Mouse (Mus musculus): ENCODE results near the gene Sat2. TPM values are rescaled to one million over a fixed set of nuclear protein-coding genes. Genes with fewer than 3 reads are reported as not detected.

Sat2 gene
- polyA plus RNA-seq, 1 experiment from 2014 or later = 15.2 TPM

- Histone ChIP-seq H3K4me3 (ENCODE audit: low read depth, low read length) (peak overlapping the region; percentile 9; the same call in 1 of the 2 replicates), H3K27me3 (ENCODE audit: insufficient read depth, low read length) (no peaks in the 10 kb centered on the region), H3K9me3 (ENCODE audit: low read length) (no peaks in the 10 kb centered on the region), H3K9ac (replicated peaks) (peak overlapping the region; percentile 39; the same call in 1 of the 2 replicates), H3K4me1 (ENCODE audit: insufficient read depth) (peaks cover 49% of the 10 kb centered on the region), H3K27ac (ENCODE audit: low read depth) (peak overlapping the region; percentile 82), H3K36me3 (replicated peaks; ENCODE audit: insufficient read depth, low read length) (peaks cover 50% of the 10 kb centered on the region), H3K4me2 (ENCODE audit: low read depth, low read length) (peak overlapping the region; percentile 57)
- WGBS (ENCODE audit: insufficient replicate concordance) = 44% methylated on average over 7 of the region's 7 CpGs
- peak; percentile 85 for TF ChIP-seq EP300 (IDR thresholded peaks at IDR 0.05; ENCODE audit: low read depth)
- no peak for TF ChIP-seq CTCF (IDR thresholded peaks at IDR 0.05; ENCODE audit: low read depth)
- ATAC-seq (peak; percentile 69), DNase-seq (peak; percentile 55)
These were observed 36.0 kb upstream of the Sat2 start for GRCm38 (mm10) chr11:69585718-69586325.

DNA sequence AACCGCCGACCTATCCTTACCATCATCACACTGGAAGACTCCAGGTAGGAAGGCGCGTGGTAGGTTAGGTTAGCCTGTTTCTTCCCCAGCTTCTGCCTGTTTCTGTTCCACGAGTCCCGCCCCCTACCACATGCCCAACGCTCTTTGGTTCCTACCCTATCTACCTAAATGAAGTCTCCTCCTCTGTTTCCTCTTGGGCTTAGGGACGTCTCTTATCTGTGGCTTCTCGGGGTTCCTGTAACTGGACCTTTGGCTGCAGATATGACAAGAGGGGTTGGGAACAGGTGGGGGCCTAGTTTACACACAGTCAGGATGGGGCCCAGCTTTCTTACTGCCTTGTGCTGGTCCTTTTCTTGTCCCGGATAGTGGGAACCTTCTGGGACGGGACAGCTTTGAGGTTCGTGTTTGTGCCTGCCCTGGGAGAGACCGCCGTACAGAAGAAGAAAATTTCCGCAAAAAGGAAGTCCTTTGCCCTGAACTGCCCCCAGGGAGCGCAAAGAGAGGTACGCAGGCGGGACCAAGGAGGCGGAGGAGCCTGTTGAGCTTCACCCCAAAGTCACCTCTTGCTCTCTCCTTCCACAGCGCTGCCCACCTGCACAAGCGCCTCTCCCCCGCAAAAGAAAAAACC lies 32.5 kb upstream of the Sat2 start:
- H3K4me3 ChIP-seq (ENCODE audit: low read depth, low read length) = no peak overlapping the region
- H3K27ac ChIP-seq (ENCODE audit: low read depth) = peak overlapping the region; percentile 51
- peak overlapping the region; percentile 44 for H3K4me2 ChIP-seq (ENCODE audit: low read depth, low read length)
- peaks cover 53% of the 10 kb centered on the region for H3K36me3 ChIP-seq (replicated peaks; ENCODE audit: insufficient read depth, low read length)
- peaks cover 37% of the 10 kb centered on the region for H3K4me1 ChIP-seq (ENCODE audit: insufficient read depth)
- ATAC-seq = peak; percentile 20; the same call in 1 of the 2 replicates
- peak overlapping the region; percentile 38 for H3K9ac ChIP-seq (replicated peaks)
- H3K27me3 ChIP-seq (ENCODE audit: insufficient read depth, low read length) = no peaks in the 10 kb centered on the region
- 67% methylated on average over 22 of the region's 22 CpGs for WGBS (ENCODE audit: insufficient replicate concordance)
- no peak for TF ChIP-seq CTCF (IDR thresholded peaks at IDR 0.05; ENCODE audit: low read depth)
- peak; percentile 78; the same call in 1 of the 2 replicates for TF ChIP-seq EP300 (IDR thresholded peaks at IDR 0.05; ENCODE audit: low read depth)
- peak; percentile 16 for DNase-seq
- H3K9me3 ChIP-seq (ENCODE audit: low read length) = no peaks in the 10 kb centered on the region

DNA sequence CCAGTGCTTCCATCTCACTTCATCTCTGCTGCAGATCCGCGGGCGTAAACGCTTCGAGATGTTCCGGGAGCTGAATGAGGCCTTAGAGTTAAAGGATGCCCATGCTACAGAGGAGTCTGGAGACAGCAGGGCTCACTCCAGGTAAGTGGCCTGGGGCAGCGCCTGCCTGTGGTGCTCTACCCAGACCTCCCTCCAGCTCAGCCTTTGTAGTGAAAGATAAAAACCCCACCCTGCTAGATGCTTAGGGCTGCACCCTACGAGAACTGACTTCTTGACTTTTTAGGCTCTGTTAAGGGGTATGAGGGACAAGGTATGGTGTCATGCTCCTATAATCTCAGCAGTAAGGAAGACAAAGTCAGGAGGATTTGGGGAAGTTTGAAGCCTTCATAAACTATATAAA lies 31.2 kb upstream of the Sat2 start:
- WGBS (ENCODE audit: insufficient replicate concordance) = 78% methylated on average over 8 of the region's 8 CpGs
- no peak overlapping the region for H3K9ac ChIP-seq (replicated peaks)
- H3K27ac ChIP-seq (ENCODE audit: low read depth) = no peak overlapping the region
- H3K4me2 ChIP-seq (ENCODE audit: low read depth, low read length) = peak overlapping the region; percentile 44; the same call in 1 of the 2 replicates
- ATAC-seq (no peak), DNase-seq (no peak)
- no peaks in the 10 kb centered on the region for H3K9me3 ChIP-seq (ENCODE audit: low read length)
- H3K27me3 ChIP-seq (ENCODE audit: insufficient read depth, low read length) = no peaks in the 10 kb centered on the region
- H3K36me3 ChIP-seq (replicated peaks; ENCODE audit: insufficient read depth, low read length) = peaks cover 51% of the 10 kb centered on the region
- peaks cover 26% of the 10 kb centered on the region for H3K4me1 ChIP-seq (ENCODE audit: insufficient read depth)
- no peak for TF ChIP-seq EP300 (IDR thresholded peaks at IDR 0.05; ENCODE audit: low read depth)
- no peak for TF ChIP-seq CTCF (IDR thresholded peaks at IDR 0.05; ENCODE audit: low read depth)
- no peak overlapping the region for H3K4me3 ChIP-seq (ENCODE audit: low read depth, low read length)

DNA sequence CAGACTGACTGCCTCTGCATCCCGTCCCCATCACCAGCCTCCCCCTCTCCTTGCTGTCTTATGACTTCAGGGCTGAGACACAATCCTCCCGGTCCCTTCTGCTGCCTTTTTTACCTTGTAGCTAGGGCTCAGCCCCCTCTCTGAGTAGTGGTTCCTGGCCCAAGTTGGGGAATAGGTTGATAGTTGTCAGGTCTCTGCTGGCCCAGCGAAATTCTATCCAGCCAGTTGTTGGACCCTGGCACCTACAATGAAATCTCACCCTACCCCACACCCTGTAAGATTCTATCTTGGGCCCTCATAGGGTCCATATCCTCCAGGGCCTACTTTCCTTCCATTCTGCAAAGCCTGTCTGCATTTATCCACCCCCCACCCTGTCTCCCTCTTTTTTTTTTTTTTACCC lies 30.4 kb upstream of the Sat2 start:
- no peak for ATAC-seq
- WGBS (ENCODE audit: insufficient replicate concordance) = 79% methylated on average over 3 of the region's 3 CpGs
- H3K4me2 ChIP-seq (ENCODE audit: low read depth, low read length) = no peak overlapping the region
- peaks cover 22% of the 10 kb centered on the region for H3K4me1 ChIP-seq (ENCODE audit: insufficient read depth)
- H3K4me3 ChIP-seq (ENCODE audit: low read depth, low read length) = no peak overlapping the region
- H3K27me3 ChIP-seq (ENCODE audit: insufficient read depth, low read length) = no peaks in the 10 kb centered on the region
- no peaks in the 10 kb centered on the region for H3K9me3 ChIP-seq (ENCODE audit: low read length)
- H3K36me3 ChIP-seq (replicated peaks; ENCODE audit: insufficient read depth, low read length) = peaks cover 51% of the 10 kb centered on the region
- TF ChIP-seq EP300 (IDR thresholded peaks at IDR 0.05; ENCODE audit: low read depth) = no peak
- no peak for TF ChIP-seq CTCF (IDR thresholded peaks at IDR 0.05; ENCODE audit: low read depth)
- no peak overlapping the region for H3K9ac ChIP-seq (replicated peaks)
- DNase-seq = no peak
- no peak overlapping the region for H3K27ac ChIP-seq (ENCODE audit: low read depth)

DNA sequence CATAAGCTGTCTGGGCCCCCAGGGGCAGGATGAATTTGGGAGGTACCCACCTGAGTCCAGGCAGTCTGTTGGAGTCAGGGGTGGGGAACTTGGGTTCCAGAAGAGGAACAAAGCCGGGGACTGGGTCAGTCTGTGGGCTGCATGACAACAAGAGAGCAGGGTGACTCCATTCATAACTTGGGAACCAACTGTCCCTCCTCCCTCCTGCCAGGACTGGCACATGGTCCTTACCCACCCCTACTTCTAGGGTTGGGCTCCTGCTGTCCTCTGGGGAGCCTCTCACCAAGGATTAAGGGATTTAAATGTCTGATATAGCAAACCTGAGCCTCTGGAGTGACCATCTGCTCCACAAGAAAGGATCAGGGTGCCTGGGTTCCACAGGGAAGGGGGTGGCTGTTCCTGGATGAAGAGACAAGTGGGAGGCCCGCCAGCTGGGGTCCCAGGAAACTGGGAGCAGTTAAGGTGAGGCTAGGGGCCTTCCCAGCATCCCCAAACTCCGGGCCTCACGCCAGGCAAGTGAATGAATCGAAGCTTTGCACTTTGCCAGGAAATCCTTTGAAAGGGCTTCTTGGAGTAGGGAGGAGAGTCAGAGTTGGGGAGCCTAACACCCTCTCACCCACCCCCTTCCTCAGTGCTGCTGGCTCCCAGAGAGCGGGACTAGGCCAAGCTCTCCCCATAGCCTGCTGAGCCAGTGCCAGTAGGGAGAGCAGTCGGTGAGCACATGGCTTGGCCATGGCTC lies 29.8 kb upstream of the Sat2 start:
- Histone ChIP-seq H3K27ac (ENCODE audit: low read depth) (no peak overlapping the region), H3K9ac (replicated peaks) (no peak overlapping the region; the same call in 1 of the 2 replicates), H3K4me2 (ENCODE audit: low read depth, low read length) (no peak overlapping the region), H3K27me3 (ENCODE audit: insufficient read depth, low read length) (no peaks in the 10 kb centered on the region), H3K4me1 (ENCODE audit: insufficient read depth) (peaks cover 20% of the 10 kb centered on the region), H3K36me3 (replicated peaks; ENCODE audit: insufficient read depth, low read length) (peaks cover 48% of the 10 kb centered on the region), H3K9me3 (ENCODE audit: low read length) (no peaks in the 10 kb centered on the region), H3K4me3 (ENCODE audit: low read depth, low read length) (no peak overlapping the region)
- TF ChIP-seq EP300 (IDR thresholded peaks at IDR 0.05; ENCODE audit: low read depth) = no peak
- TF ChIP-seq CTCF (IDR thresholded peaks at IDR 0.05; ENCODE audit: low read depth) = no peak
- DNase-seq (no peak), ATAC-seq (no peak)
- 77% methylated on average over 7 of the region's 7 CpGs for WGBS (ENCODE audit: insufficient replicate concordance)

GRCm38 (mm10) chr11:69592799-69593198 lies 29.0 kb upstream of the Sat2 start:
- H3K4me1 ChIP-seq (ENCODE audit: insufficient read depth) = peaks cover 20% of the 10 kb centered on the region
- no peak overlapping the region for H3K4me2 ChIP-seq (ENCODE audit: low read depth, low read length)
- H3K36me3 ChIP-seq (replicated peaks; ENCODE audit: insufficient read depth, low read length) = peaks cover 41% of the 10 kb centered on the region
- no peak overlapping the region for H3K27ac ChIP-seq (ENCODE audit: low read depth)
- 64% methylated on average over 4 of the region's 4 CpGs for WGBS (ENCODE audit: insufficient replicate concordance)
- no peaks in the 10 kb centered on the region for H3K27me3 ChIP-seq (ENCODE audit: insufficient read depth, low read length)
- ATAC-seq = no peak
- H3K4me3 ChIP-seq (ENCODE audit: low read depth, low read length) = no peak overlapping the region
- DNase-seq = no peak
- TF ChIP-seq CTCF (IDR thresholded peaks at IDR 0.05; ENCODE audit: low read depth) (no peak), EP300 (IDR thresholded peaks at IDR 0.05; ENCODE audit: low read depth) (no peak)
- no peaks in the 10 kb centered on the region for H3K9me3 ChIP-seq (ENCODE audit: low read length)
- no peak overlapping the region for H3K9ac ChIP-seq (replicated peaks)

Measured in liver, postnatal 0 days (tissue).